Mouse (Mus musculus): ENCODE results near the gene Zfp655.
A peak's percentile ranks its signal among the peaks of the same experiment; 100 is the strongest.
"Not testable (repeated sequence)": the region's sequence is repeated elsewhere in the genome, so short reads cannot be mapped to it uniquely, and the experiment has no call there.

The Zfp655 gene

GRCm38 (mm10) chr5:145223395-145223794 lies 8.1 kb upstream of the Zfp655 start:
- DNase-seq: no peak

GRCm38 (mm10) chr5:145226453-145226852 lies 5.1 kb upstream of the Zfp655 start:
- no peak for DNase-seq

GRCm38 (mm10) chr5:145229283-145229682 lies 2.2 kb upstream of the Zfp655 start:
- DNase-seq: not testable (repeated sequence)

- DNase-seq: no peak
These were observed 874 bp upstream of the Zfp655 start for GRCm38 (mm10) chr5:145230641-145231040.

GRCm38 (mm10) chr5:145231893-145232411 lies 437 bp downstream of the Zfp655 start:
- DNase-seq: no peak

GRCm38 (mm10) chr5:145234636-145235035 lies 3.1 kb downstream of the Zfp655 start:
- DNase-seq: no peak

- no peak for DNase-seq
These were observed 18.0 kb downstream of the Zfp655 start for GRCm38 (mm10) chr5:145249520-145249919.

- DNase-seq: not testable (repeated sequence)
These were observed 42.1 kb downstream of the Zfp655 start for GRCm38 (mm10) chr5:145273568-145273967.

GRCm38 (mm10) chr5:145279948-145280347 lies 48.4 kb downstream of the Zfp655 start:
- DNase-seq: no peak

GRCm38 (mm10) chr5:145280371-145281143 lies 49.0 kb downstream of the Zfp655 start, which contains the start of gene Zscan25:
Gene Zscan25 (plus strand): TSS chr5:145280500.
- DNase-seq: peak; percentile 78 to 84

GRCm38 (mm10) chr5:145288382-145288781 lies 56.9 kb downstream of the Zfp655 start:
- DNase-seq: no peak

GRCm38 (mm10) chr5:145290697-145291096 lies 59.2 kb downstream of the Zfp655 start:
- DNase-seq: no peak

- DNase-seq: no peak
These were observed 60.9 kb downstream of the Zfp655 start for GRCm38 (mm10) chr5:145292398-145292797.
